Mouse (Mus musculus): Measurements from ENCODE around the gene Lgals7.

GRCm38 (mm10) chr7:28822556-28822955 is 41.1 kb upstream of the Lgals7 start:
- TF ChIP-seq GATA1 (IDR thresholded peaks at IDR 0.05; ENCODE audit: borderline replicate concordance, low read length) (no peak), FLI1 (IDR thresholded peaks at IDR 0.05; ENCODE audit: low read length) (no peak)

Measured in megakaryocyte, embryonic 14.5 days (primary cell).